Mouse (Mus musculus) embryonic facial prominence, embryonic 12.5 days (tissue): ENCODE data around the gene Cadm4. TPM values are rescaled to one million over a fixed set of nuclear protein-coding genes. Genes with fewer than 3 reads are reported as not detected.

Experiments used
- polyA plus RNA-seq: library from polyadenylated mRNA; unstranded; fragments of >200 nt; fragmentation: Nextera tagmentation; extraction: Ambion mirVana; gene quantifications from 2 replicates; pipeline ENCODE4 v1.2.1, GENCODE M21; 2016

Gene Cadm4
- polyA plus RNA-seq, 1 experiment from 2014 or later = 7.6 TPM

Other genes starting within 250 kb of the Cadm4 start
- gene Zfp109, start 244.5 kb upstream of the Cadm4 start, polyA plus RNA-seq = 5.9 and 6.6 TPM in 2 replicates
- gene Zfp108, start 227.2 kb upstream of the Cadm4 start, polyA plus RNA-seq = 5.3 and 5.6 TPM in 2 replicates
- 10.0 and 12.0 TPM in 2 replicates for gene Zfp93, start 211.6 kb upstream of the Cadm4 start, polyA plus RNA-seq
- gene Zfp61, start 180.8 kb upstream of the Cadm4 start, polyA plus RNA-seq = 57.7 and 63.1 TPM in 2 replicates
- gene Zfp94, start 165.4 kb upstream of the Cadm4 start, polyA plus RNA-seq = 15.8 and 16.4 TPM in 2 replicates
- 0.26 TPM in 1 of 2 replicates, not detected in the other for gene Tescl, start 148.1 kb upstream of the Cadm4 start, polyA plus RNA-seq
- not detected in 2 replicates for gene Lypd5, start 132.8 kb upstream of the Cadm4 start, polyA plus RNA-seq
- gene Kcnn4, start 111.8 kb upstream of the Cadm4 start, polyA plus RNA-seq = 2.0 and 2.7 TPM in 2 replicates
- gene Smg9, start 82.4 kb upstream of the Cadm4 start, polyA plus RNA-seq = 23.6 and 26.0 TPM in 2 replicates
- not detected in 2 replicates for gene Irgc1, start 29.7 kb upstream of the Cadm4 start, polyA plus RNA-seq
- gene Plaur, start 19.5 kb upstream of the Cadm4 start, polyA plus RNA-seq = 1.5 and 2.0 TPM in 2 replicates
- gene Zfp428, start 25.0 kb downstream of the Cadm4 start, polyA plus RNA-seq = 100 and 113 TPM in 2 replicates
- 1.3 and 1.4 TPM in 2 replicates for gene AC161166.1, start 30.4 kb downstream of the Cadm4 start, polyA plus RNA-seq
- 17.6 and 18.0 TPM in 2 replicates for gene Irgq, start 48.7 kb downstream of the Cadm4 start, polyA plus RNA-seq
- not detected in 2 replicates for gene Pinlyp, start 64.1 kb downstream of the Cadm4 start, polyA plus RNA-seq
- gene Xrcc1, start 64.3 kb downstream of the Cadm4 start, polyA plus RNA-seq = 117 and 124 TPM in 2 replicates
- 23.7 and 23.8 TPM in 2 replicates for gene Ethe1, start 105.5 kb downstream of the Cadm4 start, polyA plus RNA-seq
- gene Zfp575, start 105.6 kb downstream of the Cadm4 start, polyA plus RNA-seq = 5.1 and 5.9 TPM in 2 replicates
- 0.20 and 0.47 TPM in 2 replicates for gene Phldb3, start 128.7 kb downstream of the Cadm4 start, polyA plus RNA-seq
- 2.8 and 3.5 TPM in 2 replicates for gene Lypd3, start 154.5 kb downstream of the Cadm4 start, polyA plus RNA-seq
- not detected in 2 replicates for gene Tex101, start 194.7 kb downstream of the Cadm4 start, polyA plus RNA-seq
- gene BC049730, start 227.2 kb downstream of the Cadm4 start, polyA plus RNA-seq = not detected in 2 replicates
- not detected in 2 replicates for gene Gm4763, start 244.9 kb downstream of the Cadm4 start, polyA plus RNA-seq